Mouse (Mus musculus) embryonic facial prominence, embryonic 15.5 days (tissue): ENCODE measurements around the gene Zfp652. TPM values are rescaled to one million over a fixed set of nuclear protein-coding genes. Genes with fewer than 3 reads are reported as not detected.

ENCODE experiments used
- ATAC-seq: fragments of 200-750 bp; cut with Nextera tagmentation; 2 replicates; pipeline ENCODE4 v1.8.0; 2017; ENCODE audit warnings: low read depth, moderate TSS enrichment; ENCODE audit not compliant: insufficient number of reproducible peaks, low FRiP score, low TSS enrichment
- H3K27ac ChIP-seq: fragments of 300-500 bp; sonication (generic); replicated peaks from 2 replicates; pipeline ENCODE4 v1.5.1; 2015; ENCODE audit warnings: mild to moderate bottlenecking, inconsistent platforms
- H3K27me3 ChIP-seq: fragments of 300-500 bp; sonication (generic); 2 replicates; pipeline ENCODE4 v1.6.1; 2015; ENCODE audit warnings: inconsistent platforms
- H3K36me3 ChIP-seq: fragments of 300-500 bp; sonication (generic); 2 replicates; pipeline ENCODE4 v1.6.1; 2015; ENCODE audit warnings: mild to moderate bottlenecking, inconsistent platforms
- H3K4me1 ChIP-seq: fragments of 300-500 bp; sonication (generic); 2 replicates; pipeline ENCODE4 v1.6.1; 2015; ENCODE audit warnings: inconsistent platforms
- H3K4me2 ChIP-seq: fragments of 300-500 bp; sonication (generic); replicated peaks from 2 replicates; pipeline ENCODE4 v1.6.1; 2015; ENCODE audit warnings: mild to moderate bottlenecking, inconsistent platforms
- H3K4me3 ChIP-seq: fragments of 300-500 bp; sonication (generic); replicated peaks from 2 replicates; pipeline ENCODE4 v1.5.1; 2015; ENCODE audit warnings: mild to moderate bottlenecking, inconsistent platforms
- H3K9ac ChIP-seq: fragments of 300-500 bp; sonication (generic); 2 replicates; pipeline ENCODE4 v1.6.1; 2015; ENCODE audit warnings: inconsistent platforms
- H3K9me3 ChIP-seq: fragments of 300-500 bp; sonication (generic); replicated peaks from 2 replicates; pipeline ENCODE4 v1.6.1; 2016; ENCODE audit warnings: inconsistent platforms
- WGBS: fragments of 180-500 bp; shearing (Covaris S2); methylation state at CpG from one replicate; pipeline ENCODE4 v1.1.7; 2015; 5-methylcytosine and 5-hydroxymethylcytosine counted together
- polyA plus RNA-seq: library from polyadenylated mRNA; unstranded; fragments of >200 nt; fragmentation: Nextera tagmentation; extraction: Ambion mirVana; gene quantifications from 2 replicates; pipeline ENCODE4 v1.2.1, GENCODE M21; 2015

Gene Zfp652
- polyA plus RNA-seq, 1 experiment from 2014 or later: 25.6 TPM

GRCm38 (mm10) chr11:95712085-95712562 is 349 bp upstream of the Zfp652 start:
- WGBS: 28% methylated on average over 12 of the region's 12 CpGs
- peak overlapping the region; percentile 97 for H3K27ac ChIP-seq
- peak overlapping the region; percentile 85 for H3K4me2 ChIP-seq
- H3K27me3 ChIP-seq: no peaks in the 10 kb centered on the region
- 0 out of 2 replicates have a peak, but pooled peaks have one; percentile 3 for ATAC-seq
- H3K9me3 ChIP-seq: no peaks in the 10 kb centered on the region
- H3K4me1 ChIP-seq: peaks cover 32% of the 10 kb centered on the region
- H3K4me3 ChIP-seq: peak overlapping the region; percentile 92
- no peaks in the 10 kb centered on the region for H3K36me3 ChIP-seq
- H3K9ac ChIP-seq: peak overlapping the region; percentile 73

- Histone ChIP-seq H3K9ac (peak overlapping the region; percentile 73), H3K27me3 (no peaks in the 10 kb centered on the region), H3K36me3 (no peaks in the 10 kb centered on the region), H3K27ac (peak overlapping the region; percentile 97), H3K4me3 (peak overlapping the region; percentile 92), H3K4me2 (peak overlapping the region; percentile 85), H3K9me3 (no peaks in the 10 kb centered on the region), H3K4me1 (peaks cover 32% of the 10 kb centered on the region)
- WGBS: under 1% methylated on average over 43 of the region's 49 CpGs
- peak; percentile 68 for ATAC-seq
Observed at GRCm38 (mm10) chr11:95713225-95713810, 845 bp downstream of the Zfp652 start.

DNA sequence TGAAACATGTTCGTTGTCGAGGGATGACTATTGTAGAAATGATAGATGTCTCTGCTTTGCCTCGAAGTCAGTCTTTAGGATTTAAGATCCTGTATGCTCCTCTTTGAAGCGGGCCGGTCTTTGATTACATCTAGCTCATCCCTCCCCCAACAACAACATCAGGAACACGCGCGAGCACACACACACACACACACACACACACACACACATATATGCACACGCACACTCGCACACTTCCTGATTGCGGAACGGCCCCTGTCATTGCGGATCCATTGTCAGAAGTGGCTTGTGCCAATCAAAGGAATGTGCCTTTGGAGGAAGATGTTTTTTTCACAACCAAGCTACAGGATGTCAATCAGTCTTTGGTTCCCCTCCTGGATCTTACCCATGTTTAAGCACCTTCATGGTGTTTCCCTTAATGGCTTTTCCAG is 1.4 kb downstream of the Zfp652 start:
- H3K36me3 ChIP-seq: no peaks in the 10 kb centered on the region
- H3K4me1 ChIP-seq: peaks cover 32% of the 10 kb centered on the region
- H3K4me3 ChIP-seq: peak overlapping the region; percentile 92
- peak overlapping the region; percentile 97 for H3K27ac ChIP-seq
- under 1% methylated on average over 13 of the region's 13 CpGs for WGBS
- H3K27me3 ChIP-seq: no peaks in the 10 kb centered on the region
- H3K9ac ChIP-seq: peak overlapping the region; percentile 73
- ATAC-seq: no peak
- peak overlapping the region; percentile 85 for H3K4me2 ChIP-seq
- no peaks in the 10 kb centered on the region for H3K9me3 ChIP-seq

DNA sequence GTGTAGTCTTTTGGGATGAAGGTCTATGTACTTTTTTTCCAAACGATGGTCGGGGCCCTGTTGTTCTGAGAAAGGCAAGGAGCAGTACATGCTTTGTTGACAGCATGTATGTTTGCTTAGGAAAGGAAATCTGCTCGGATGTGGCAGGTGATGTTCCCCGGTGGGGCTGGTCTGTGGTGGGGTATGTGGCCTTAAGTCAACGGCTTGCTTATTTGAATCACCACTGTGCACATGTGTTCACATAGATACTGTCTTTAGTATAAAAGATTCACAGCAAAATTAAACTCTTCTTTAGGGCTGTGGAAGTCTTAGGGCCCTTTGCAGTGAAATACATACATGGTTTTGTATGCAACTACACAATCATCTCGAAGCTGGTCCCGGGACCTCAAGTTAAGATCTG is 1.9 kb downstream of the Zfp652 start:
- ATAC-seq: no peak
- Histone ChIP-seq H3K4me2 (peak overlapping the region; percentile 85), H3K36me3 (no peaks in the 10 kb centered on the region), H3K4me3 (peak overlapping the region; percentile 92), H3K27ac (0 out of 2 replicates have a peak overlapping the region, but pooled peaks have one; percentile 97), H3K9me3 (no peaks in the 10 kb centered on the region), H3K9ac (peak overlapping the region; percentile 73; the same call in 1 of the 2 replicates), H3K27me3 (no peaks in the 10 kb centered on the region), H3K4me1 (peaks cover 32% of the 10 kb centered on the region)
- WGBS: 34% methylated on average over 7 of the region's 7 CpGs

DNA sequence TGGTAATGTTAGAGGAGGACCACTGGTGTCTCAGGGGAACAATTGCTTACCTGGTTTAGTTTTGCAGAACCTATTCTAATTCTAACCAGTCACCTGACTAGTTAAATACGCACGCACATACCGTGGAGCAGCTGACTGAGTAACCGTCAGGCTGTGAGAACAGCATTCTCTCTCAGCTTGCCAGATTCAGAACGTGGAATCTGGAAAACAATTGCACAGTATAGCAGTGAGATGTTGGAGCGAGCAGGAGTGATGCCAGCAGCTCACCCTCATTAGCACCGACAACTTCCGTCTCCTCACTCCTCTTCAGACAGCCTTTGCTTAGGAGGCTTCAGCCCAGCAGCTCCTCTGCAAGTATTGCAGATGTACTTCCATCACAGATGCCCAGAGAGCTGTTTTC is 3.7 kb downstream of the Zfp652 start:
- WGBS: 59% methylated on average over 8 of the region's 8 CpGs
- H3K9me3 ChIP-seq: no peaks in the 10 kb centered on the region
- no peak overlapping the region for H3K27ac ChIP-seq
- ATAC-seq: no peak
- H3K4me2 ChIP-seq: no peak overlapping the region
- no peak overlapping the region for H3K9ac ChIP-seq
- no peak overlapping the region for H3K4me3 ChIP-seq
- H3K36me3 ChIP-seq: no peaks in the 10 kb centered on the region
- H3K4me1 ChIP-seq: peaks cover 32% of the 10 kb centered on the region
- H3K27me3 ChIP-seq: no peaks in the 10 kb centered on the region

DNA sequence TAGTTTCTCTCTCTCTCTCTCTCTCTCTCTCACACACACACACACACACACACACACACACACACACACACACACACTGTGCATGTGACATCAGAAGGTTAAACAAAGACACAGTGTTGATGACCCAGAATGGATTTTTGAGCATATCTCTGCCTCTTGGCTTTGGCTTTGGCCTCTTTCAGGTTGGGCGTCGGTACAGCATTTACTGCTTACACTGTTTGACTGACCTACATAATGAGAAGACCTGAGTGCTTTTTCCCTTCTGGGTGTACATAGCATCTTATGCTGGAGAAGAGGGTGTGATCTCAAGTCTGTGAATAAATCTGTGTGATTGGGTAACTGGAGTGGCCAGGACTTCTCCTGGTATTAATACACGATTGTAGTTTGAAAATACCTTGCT is 6.9 kb downstream of the Zfp652 start:
- no peak overlapping the region for H3K27ac ChIP-seq
- H3K36me3 ChIP-seq: no peaks in the 10 kb centered on the region
- peaks cover 17% of the 10 kb centered on the region for H3K4me1 ChIP-seq
- ATAC-seq: no peak
- no peak overlapping the region for H3K4me2 ChIP-seq
- H3K9ac ChIP-seq: no peak overlapping the region
- WGBS: 88% methylated on average over 3 of the region's 3 CpGs
- H3K27me3 ChIP-seq: no peaks in the 10 kb centered on the region
- no peaks in the 10 kb centered on the region for H3K9me3 ChIP-seq
- H3K4me3 ChIP-seq: no peak overlapping the region

DNA sequence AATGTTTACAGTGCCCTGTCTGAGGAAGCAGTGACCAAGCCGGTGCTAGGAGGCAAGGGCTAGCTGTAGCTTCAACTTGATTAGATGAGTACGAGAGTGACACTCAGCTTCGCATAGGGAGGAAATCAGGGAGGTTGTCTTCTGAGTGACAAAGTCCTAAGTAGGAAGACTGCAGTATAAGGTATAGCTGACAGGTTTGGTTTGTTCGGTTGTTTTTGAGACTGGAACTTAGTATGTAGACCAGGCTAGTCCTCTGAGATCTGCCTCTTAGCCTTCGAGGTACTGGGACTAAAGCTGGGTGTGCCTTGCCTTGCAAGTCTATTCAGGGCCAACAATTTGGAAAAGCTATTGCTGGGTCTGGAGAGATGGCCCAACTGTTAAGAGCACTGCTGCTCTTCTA is 10.8 kb downstream of the Zfp652 start, which contains the start of gene B130006D01Rik:
B130006D01Rik (plus strand) TSS at position 301 of the 400 bp plus-strand sequence.
- Histone ChIP-seq H3K36me3 (no peaks in the 10 kb centered on the region), H3K27ac (no peak within 1 kb of the TSS), H3K9ac (no peak within 1 kb of the TSS), H3K4me1 (no peaks in the 10 kb centered on the region), H3K4me2 (no peak within 1 kb of the TSS), H3K4me3 (no peak within 1 kb of the TSS), H3K9me3 (no peaks in the 10 kb centered on the region), H3K27me3 (no peaks in the 10 kb centered on the region)
- 96% methylated on average over 5 of the region's 5 CpGs for WGBS
- no peak for ATAC-seq

- no peak overlapping the region for H3K9ac ChIP-seq
- ATAC-seq: no peak
- H3K36me3 ChIP-seq: no peaks in the 10 kb centered on the region
- H3K27ac ChIP-seq: no peak overlapping the region
- H3K9me3 ChIP-seq: no peaks in the 10 kb centered on the region
- no peaks in the 10 kb centered on the region for H3K4me1 ChIP-seq
- no peaks in the 10 kb centered on the region for H3K27me3 ChIP-seq
- WGBS: 91% methylated on average over 4 of the region's 4 CpGs
- H3K4me2 ChIP-seq: no peak overlapping the region
- no peak overlapping the region for H3K4me3 ChIP-seq
Observed at GRCm38 (mm10) chr11:95724466-95724865, 12.0 kb downstream of the Zfp652 start.

- Histone ChIP-seq H3K9ac (no peak overlapping the region), H3K36me3 (no peaks in the 10 kb centered on the region), H3K27me3 (no peaks in the 10 kb centered on the region), H3K9me3 (no peaks in the 10 kb centered on the region), H3K4me2 (no peak overlapping the region), H3K27ac (no peak overlapping the region), H3K4me1 (no peaks in the 10 kb centered on the region), H3K4me3 (no peak overlapping the region)
- no peak for ATAC-seq
- 61% methylated on average over 4 of the region's 4 CpGs for WGBS
Observed at GRCm38 (mm10) chr11:95726156-95726555, 13.7 kb downstream of the Zfp652 start.

GRCm38 (mm10) chr11:95727947-95728346 is 15.5 kb downstream of the Zfp652 start:
- Histone ChIP-seq H3K4me1 (no peaks in the 10 kb centered on the region), H3K27ac (no peak overlapping the region), H3K36me3 (no peaks in the 10 kb centered on the region), H3K4me3 (no peak overlapping the region), H3K9ac (no peak overlapping the region), H3K27me3 (no peaks in the 10 kb centered on the region), H3K9me3 (no peaks in the 10 kb centered on the region), H3K4me2 (no peak overlapping the region)
- WGBS: 86% methylated on average over 5 of the region's 5 CpGs
- ATAC-seq: no peak

GRCm38 (mm10) chr11:95728916-95729907 is 16.7 kb downstream of the Zfp652 start:
- H3K9ac ChIP-seq: no peak overlapping the region
- H3K27me3 ChIP-seq: no peaks in the 10 kb centered on the region
- H3K9me3 ChIP-seq: no peaks in the 10 kb centered on the region
- H3K4me3 ChIP-seq: no peak overlapping the region
- ATAC-seq: no peak
- 84% methylated on average over 12 of the region's 12 CpGs for WGBS
- H3K27ac ChIP-seq: no peak overlapping the region
- H3K4me2 ChIP-seq: no peak overlapping the region
- no peaks in the 10 kb centered on the region for H3K36me3 ChIP-seq
- H3K4me1 ChIP-seq: no peaks in the 10 kb centered on the region
